Mouse (Mus musculus): ENCODE measurements around the gene AW822073. TPM values are rescaled to one million over a fixed set of nuclear protein-coding genes. Genes with fewer than 3 reads are reported as not detected.

Gene AW822073
- polyA plus RNA-seq, 1 experiment from 2014 or later: not detected

DNA sequence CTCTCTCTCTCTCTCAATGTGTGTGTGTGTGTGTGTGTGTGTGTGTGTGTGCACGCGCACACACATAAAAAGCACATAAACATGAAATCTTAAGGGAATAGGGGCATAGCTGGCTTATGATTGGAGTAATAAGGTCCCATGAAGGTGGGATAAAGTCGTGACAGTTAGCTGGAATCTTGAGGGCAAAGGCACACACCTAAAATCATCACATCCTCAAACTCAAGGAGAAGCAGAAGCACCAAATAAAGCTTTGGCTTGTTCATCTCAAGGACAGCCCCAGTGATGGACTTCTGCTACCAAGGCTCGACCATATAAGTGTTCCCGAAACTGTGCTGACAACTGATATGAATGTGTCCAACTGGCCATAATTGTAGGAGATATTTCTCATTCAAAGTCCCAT, 9.8 kb downstream of the AW822073 start:
- Histone ChIP-seq H3K27ac (replicated peaks) (no peak overlapping the region), H3K4me2 (no peak overlapping the region), H3K36me3 (no peaks in the 10 kb centered on the region), H3K4me3 (no peak overlapping the region), H3K9me3 (0 out of 2 replicates have a peak, but pooled peaks cover 2% of the 10 kb centered on the region), H3K4me1 (replicated peaks) (no peaks in the 10 kb centered on the region), H3K9ac (no peak overlapping the region), H3K27me3 (no peaks in the 10 kb centered on the region)
- WGBS: 77% methylated on average over 5 of the region's 5 CpGs
- ATAC-seq (ENCODE audit: low read depth): no peak

GRCm38 (mm10) chr10:58214497-58214896, 10.2 kb downstream of the AW822073 start:
- H3K27me3 ChIP-seq: no peaks in the 10 kb centered on the region
- no peaks in the 10 kb centered on the region for H3K4me1 ChIP-seq (replicated peaks)
- no peak overlapping the region for H3K9ac ChIP-seq
- no peaks in the 10 kb centered on the region for H3K36me3 ChIP-seq
- no peak overlapping the region for H3K4me3 ChIP-seq
- no peak for ATAC-seq (ENCODE audit: low read depth)
- H3K27ac ChIP-seq (replicated peaks): no peak overlapping the region
- 0 out of 2 replicates have a peak, but pooled peaks cover 2% of the 10 kb centered on the region for H3K9me3 ChIP-seq
- no peak overlapping the region for H3K4me2 ChIP-seq

- H3K4me2 ChIP-seq: no peak overlapping the region
- H3K4me1 ChIP-seq (replicated peaks): no peaks in the 10 kb centered on the region
- H3K27me3 ChIP-seq: no peaks in the 10 kb centered on the region
- 79% methylated on average over 7 of the region's 7 CpGs for WGBS
- H3K36me3 ChIP-seq: no peaks in the 10 kb centered on the region
- 0 out of 2 replicates have a peak, but pooled peaks cover 2% of the 10 kb centered on the region for H3K9me3 ChIP-seq
- no peak overlapping the region for H3K27ac ChIP-seq (replicated peaks)
- no peak for ATAC-seq (ENCODE audit: low read depth)
- H3K9ac ChIP-seq: no peak overlapping the region
- no peak overlapping the region for H3K4me3 ChIP-seq
These were observed 12.5 kb downstream of the AW822073 start for GRCm38 (mm10) chr10:58212230-58212629.

DNA sequence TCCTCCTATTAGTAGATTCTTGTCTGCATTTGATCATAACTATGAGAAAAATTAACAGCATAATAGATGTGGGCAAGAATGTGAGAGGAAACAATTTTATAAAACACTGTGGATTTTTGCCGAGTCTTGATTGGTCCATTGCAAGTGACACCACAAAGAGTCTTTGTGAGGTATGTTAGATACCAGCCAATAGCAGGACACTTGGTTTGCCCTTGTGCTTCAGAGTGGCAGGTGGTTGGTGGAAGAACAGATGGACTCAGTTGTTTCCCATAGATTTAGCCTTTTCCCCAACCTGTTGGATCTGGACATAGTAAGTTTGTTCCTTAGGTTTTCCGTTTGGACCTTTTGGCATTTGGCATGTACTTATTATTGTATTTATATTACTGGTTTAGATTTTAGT, 13.5 kb downstream of the AW822073 start:
- H3K4me3 ChIP-seq: no peak overlapping the region
- H3K36me3 ChIP-seq: no peaks in the 10 kb centered on the region
- H3K4me2 ChIP-seq: no peak overlapping the region
- H3K9me3 ChIP-seq: peaks cover 5% of the 10 kb centered on the region; the same call in 1 of the 2 replicates
- H3K4me1 ChIP-seq (replicated peaks): no peaks in the 10 kb centered on the region
- 95% methylated on average over 2 of the region's 2 CpGs for WGBS
- H3K27ac ChIP-seq (replicated peaks): no peak overlapping the region
- H3K27me3 ChIP-seq: no peaks in the 10 kb centered on the region
- ATAC-seq (ENCODE audit: low read depth): no peak
- no peak overlapping the region for H3K9ac ChIP-seq

GRCm38 (mm10) chr10:58210514-58210913, 14.2 kb downstream of the AW822073 start:
- no peak overlapping the region for H3K4me3 ChIP-seq
- H3K36me3 ChIP-seq: no peaks in the 10 kb centered on the region
- 67% methylated on average over 1 of the region's 1 CpGs for WGBS
- peaks cover 10% of the 10 kb centered on the region; the same call in 1 of the 2 replicates for H3K9me3 ChIP-seq
- no peak overlapping the region for H3K4me2 ChIP-seq
- no peak for ATAC-seq (ENCODE audit: low read depth)
- no peak overlapping the region for H3K27ac ChIP-seq (replicated peaks)
- no peaks in the 10 kb centered on the region for H3K4me1 ChIP-seq (replicated peaks)
- no peak overlapping the region for H3K9ac ChIP-seq
- no peaks in the 10 kb centered on the region for H3K27me3 ChIP-seq

DNA sequence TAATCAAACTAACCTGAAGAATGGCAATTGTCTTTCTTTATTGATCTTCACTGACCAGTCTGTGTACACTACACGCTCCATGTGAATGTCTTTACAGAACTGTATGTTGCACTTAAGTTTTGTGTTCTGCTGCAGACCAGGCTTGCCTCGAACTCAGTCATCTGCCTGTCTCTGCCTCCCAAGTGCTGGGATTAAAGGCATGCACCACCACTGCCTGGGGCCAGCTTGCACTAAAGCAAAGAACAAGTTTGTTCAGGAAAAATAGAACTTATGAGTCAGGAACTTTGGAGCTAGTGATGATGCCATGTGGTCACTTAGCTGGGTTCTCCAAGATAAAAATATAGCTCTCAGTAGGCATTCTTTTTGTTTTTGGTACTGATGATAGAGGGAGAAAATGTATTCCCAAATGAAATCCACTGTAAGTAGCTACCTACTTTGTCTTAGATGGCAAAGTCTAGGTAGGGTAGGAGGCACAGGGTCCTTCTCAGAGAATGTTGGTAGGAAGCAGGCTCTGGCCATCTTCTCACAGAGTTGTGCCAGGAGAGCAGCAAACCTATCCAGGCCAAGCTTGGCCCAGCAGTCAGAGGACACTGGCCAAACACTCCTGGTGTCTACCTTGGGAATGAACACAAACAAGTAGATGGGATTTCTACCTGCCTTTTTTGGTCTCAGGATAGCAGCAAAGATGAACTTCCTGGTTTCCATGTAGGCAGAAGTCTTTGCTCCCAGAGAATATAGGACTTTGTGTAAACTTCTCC, 14.8 kb downstream of the AW822073 start:
- ATAC-seq (ENCODE audit: low read depth): no peak
- H3K4me1 ChIP-seq (replicated peaks): no peaks in the 10 kb centered on the region
- peaks cover 10% of the 10 kb centered on the region; the same call in 1 of the 2 replicates for H3K9me3 ChIP-seq
- H3K36me3 ChIP-seq: no peaks in the 10 kb centered on the region
- no peaks in the 10 kb centered on the region for H3K27me3 ChIP-seq
- 81% methylated on average over 2 of the region's 2 CpGs for WGBS
- H3K4me3 ChIP-seq: no peak overlapping the region
- no peak overlapping the region for H3K9ac ChIP-seq
- H3K27ac ChIP-seq (replicated peaks): no peak overlapping the region
- H3K4me2 ChIP-seq: no peak overlapping the region

DNA sequence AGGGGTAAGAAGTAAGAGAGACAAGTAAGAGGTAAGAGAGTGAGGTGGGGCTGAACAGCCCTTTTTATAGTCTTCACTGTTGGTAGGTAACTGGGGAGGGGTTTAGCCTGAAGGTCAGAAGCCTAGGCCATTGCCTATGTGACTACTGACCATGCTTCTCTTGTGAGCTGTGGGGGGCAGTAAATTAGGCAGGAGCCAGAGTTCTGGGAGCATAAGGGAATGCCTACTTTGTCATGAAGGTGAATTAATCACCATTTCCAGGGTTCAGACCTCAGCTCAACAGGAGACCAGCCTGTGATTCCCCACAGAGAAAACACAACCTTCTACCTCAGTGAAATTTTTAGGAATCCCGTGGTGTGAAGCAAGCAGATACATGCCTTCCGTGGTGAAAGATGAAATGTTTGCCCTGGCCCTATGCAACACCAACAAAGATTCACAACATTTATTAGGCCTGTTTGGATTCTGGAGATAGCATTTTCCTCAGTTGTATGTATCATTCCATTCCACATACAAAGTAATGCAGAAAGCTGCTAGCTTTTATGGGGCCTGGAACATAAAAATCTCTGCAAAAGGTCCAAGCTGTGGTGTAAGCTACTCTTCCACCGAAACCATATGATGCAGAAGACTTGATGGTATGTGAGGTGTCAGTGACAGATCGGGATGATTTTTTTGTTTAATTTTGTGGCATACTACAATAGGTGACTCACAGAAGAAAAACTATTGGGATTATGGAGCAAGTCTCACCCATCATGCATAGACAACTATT, 17.9 kb downstream of the AW822073 start:
- no peaks in the 10 kb centered on the region for H3K4me1 ChIP-seq (replicated peaks)
- no peak overlapping the region for H3K27ac ChIP-seq (replicated peaks)
- no peak overlapping the region for H3K4me2 ChIP-seq
- 90% methylated on average over 4 of the region's 4 CpGs for WGBS
- H3K9ac ChIP-seq: no peak overlapping the region
- ATAC-seq (ENCODE audit: low read depth): no peak
- no peak overlapping the region for H3K4me3 ChIP-seq
- no peaks in the 10 kb centered on the region for H3K36me3 ChIP-seq
- H3K9me3 ChIP-seq: peaks cover 10% of the 10 kb centered on the region; the same call in 1 of the 2 replicates
- no peaks in the 10 kb centered on the region for H3K27me3 ChIP-seq

DNA sequence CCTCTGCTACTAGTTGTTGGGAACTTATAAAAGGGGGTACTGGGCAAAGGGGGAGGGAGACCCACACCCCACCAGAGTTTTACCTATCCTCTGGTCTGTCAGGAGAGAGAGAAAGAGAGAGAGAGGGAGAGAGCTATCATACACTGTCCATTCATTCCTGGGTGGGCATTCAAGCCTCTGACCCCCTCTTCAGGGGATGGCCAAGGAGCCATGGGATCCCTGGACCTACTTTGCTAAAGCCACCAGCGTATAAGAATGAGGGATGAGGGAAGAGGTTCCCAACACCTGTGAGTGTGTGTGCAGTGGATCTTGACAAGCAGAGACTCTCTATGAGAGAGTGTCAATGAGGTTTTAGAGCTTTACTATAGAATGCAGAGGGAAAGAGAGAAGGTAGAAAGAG, 18.7 kb downstream of the AW822073 start:
- Histone ChIP-seq H3K9me3 (peaks cover 10% of the 10 kb centered on the region; the same call in 1 of the 2 replicates), H3K36me3 (no peaks in the 10 kb centered on the region), H3K27ac (replicated peaks) (no peak overlapping the region), H3K9ac (no peak overlapping the region), H3K27me3 (no peaks in the 10 kb centered on the region), H3K4me2 (no peak overlapping the region), H3K4me3 (no peak overlapping the region), H3K4me1 (replicated peaks) (no peaks in the 10 kb centered on the region)
- WGBS: 43% methylated on average over 1 of the region's 1 CpGs
- ATAC-seq (ENCODE audit: low read depth): no peak

Other genes with a start within 250 kb of the AW822073 start
- not detected in 2 replicates for gene Duxf3, start 7.7 kb upstream of the AW822073 start, polyA plus RNA-seq (2015; fragmentation: Nextera tagmentation; extraction: Ambion mirVana)
- not detected in 2 replicates for gene Gm4981, start 11.8 kb upstream of the AW822073 start, polyA plus RNA-seq (2015; fragmentation: Nextera tagmentation; extraction: Ambion mirVana)
- gene Gcc2, start 30.6 kb upstream of the AW822073 start, polyA plus RNA-seq (2015; fragmentation: Nextera tagmentation; extraction: Ambion mirVana): 85.1 and 85.3 TPM in 2 replicates
- 72.2 and 75.3 TPM in 2 replicates for gene Lims1, start 98.5 kb upstream of the AW822073 start, polyA plus RNA-seq (2015; fragmentation: Nextera tagmentation; extraction: Ambion mirVana)
- 17.3 and 19.6 TPM in 2 replicates for gene Ranbp2, start 222.0 kb upstream of the AW822073 start, polyA plus RNA-seq (2015; fragmentation: Nextera tagmentation; extraction: Ambion mirVana)

Data from neural tube, embryonic 13.5 days (tissue).